Mouse (Mus musculus) right cerebral cortex, postnatal 25 days (tissue): Measurements from ENCODE around the gene Fabp6.

Experiments
- DNase-seq: peaks from one replicate; pipeline ENCODE4 v3.0.0; 2022

Gene Fabp6

GRCm38 (mm10) chr11:43589530-43590072, 11.7 kb downstream of the Fabp6 start:
- DNase-seq = no peak

GRCm38 (mm10) chr11:43586324-43587090, 14.8 kb downstream of the Fabp6 start, which contains the start of gene 4933415A04Rik:
4933415A04Rik (plus strand) TSS chr11:43587040.
- DNase-seq = no peak

GRCm38 (mm10) chr11:43585211-43586005, 15.9 kb downstream of the Fabp6 start:
- no peak for DNase-seq

- DNase-seq = no peak
Observed at GRCm38 (mm10) chr11:43577713-43578478, 23.4 kb downstream of the Fabp6 start.

GRCm38 (mm10) chr11:43575376-43576151, 25.8 kb downstream of the Fabp6 start:
- DNase-seq = no peak

GRCm38 (mm10) chr11:43575061-43575375, 26.3 kb downstream of the Fabp6 start:
- no peak for DNase-seq

GRCm38 (mm10) chr11:43569595-43569994, 31.7 kb downstream of the Fabp6 start:
- peak; percentile 30 for DNase-seq

GRCm38 (mm10) chr11:43569188-43569587, 32.2 kb downstream of the Fabp6 start:
- no peak for DNase-seq

GRCm38 (mm10) chr11:43568263-43568662, 33.1 kb downstream of the Fabp6 start:
- DNase-seq = no peak

GRCm38 (mm10) chr11:43566696-43567095, 34.6 kb downstream of the Fabp6 start:
- no peak for DNase-seq

GRCm38 (mm10) chr11:43565852-43566251, 35.5 kb downstream of the Fabp6 start:
- DNase-seq = no peak

GRCm38 (mm10) chr11:43565414-43565813, 35.9 kb downstream of the Fabp6 start:
- no peak for DNase-seq

- no peak for DNase-seq
Observed at GRCm38 (mm10) chr11:43563654-43564244, 37.6 kb downstream of the Fabp6 start.

GRCm38 (mm10) chr11:43559515-43560292, 41.6 kb downstream of the Fabp6 start:
- peak; percentile 74 for DNase-seq

GRCm38 (mm10) chr11:43556538-43556937, 44.8 kb downstream of the Fabp6 start:
- DNase-seq = no peak

- DNase-seq = no peak
Observed at GRCm38 (mm10) chr11:43552675-43553074, 48.7 kb downstream of the Fabp6 start.

- no peak for DNase-seq
Observed at GRCm38 (mm10) chr11:43551756-43552155, 49.6 kb downstream of the Fabp6 start.

GRCm38 (mm10) chr11:43549701-43550100, 51.6 kb downstream of the Fabp6 start:
- DNase-seq = no peak

GRCm38 (mm10) chr11:43548657-43549435, 52.5 kb downstream of the Fabp6 start:
- DNase-seq = no peak

GRCm38 (mm10) chr11:43548148-43548547, 53.2 kb downstream of the Fabp6 start:
- DNase-seq = peak; percentile 37
